Mouse (Mus musculus): ENCODE results near the gene Vps54. TPM values are rescaled to one million over a fixed set of nuclear protein-coding genes. Genes with fewer than 3 reads are reported as not detected.

Gene Vps54
- polyA plus RNA-seq, 1 experiment from 2014 or later, result 9.6 TPM

GRCm38 (mm10) chr11:21339088-21339487 lies 100.0 kb downstream of the Vps54 start:
- ATAC-seq (ENCODE audit: insufficient read depth, low FRiP score), result no peak
- Histone ChIP-seq H3K9ac (ENCODE audit: low read length) (no peak overlapping the region), H3K27ac (ENCODE audit: low read length) (no peak overlapping the region), H3K9me3 (replicated peaks; ENCODE audit: control insufficient read depth, low read length) (no peaks in the 10 kb centered on the region), H3K27me3 (ENCODE audit: control insufficient read depth, insufficient read depth, low read length) (no peaks in the 10 kb centered on the region), H3K36me3 (ENCODE audit: control insufficient read depth, insufficient read depth, low read length) (peaks cover 11% of the 10 kb centered on the region; the same call in 1 of the 2 replicates), H3K4me2 (ENCODE audit: low read depth, low read length) (no peak overlapping the region), H3K4me1 (ENCODE audit: control insufficient read depth, insufficient read depth, low read length) (no peaks in the 10 kb centered on the region), H3K4me3 (replicated peaks; ENCODE audit: low read length) (no peak overlapping the region)
- WGBS, result 83% methylated on average over 4 of the region's 4 CpGs

- H3K4me3 ChIP-seq (replicated peaks; ENCODE audit: low read length), result no peak overlapping the region
- WGBS, result 94% methylated on average over 5 of the region's 5 CpGs
These were observed 104.4 kb downstream of the Vps54 start for GRCm38 (mm10) chr11:21343490-21343889.

GRCm38 (mm10) chr11:21346020-21346419 lies 106.9 kb downstream of the Vps54 start:
- Histone ChIP-seq H3K27ac (ENCODE audit: low read length) (no peak overlapping the region), H3K36me3 (ENCODE audit: control insufficient read depth, insufficient read depth, low read length) (peaks cover 11% of the 10 kb centered on the region; the same call in 1 of the 2 replicates), H3K9ac (ENCODE audit: low read length) (no peak overlapping the region), H3K27me3 (ENCODE audit: control insufficient read depth, insufficient read depth, low read length) (no peaks in the 10 kb centered on the region), H3K4me1 (ENCODE audit: control insufficient read depth, insufficient read depth, low read length) (no peaks in the 10 kb centered on the region), H3K9me3 (replicated peaks; ENCODE audit: control insufficient read depth, low read length) (no peaks in the 10 kb centered on the region), H3K4me2 (ENCODE audit: low read depth, low read length) (no peak overlapping the region), H3K4me3 (replicated peaks; ENCODE audit: low read length) (no peak overlapping the region)
- no peak for ATAC-seq (ENCODE audit: insufficient read depth, low FRiP score)
- WGBS, result 95% methylated on average over 3 of the region's 3 CpGs

More at GRCm38 (mm10) chr11:21343490-21343889, 104.4 kb downstream of the Vps54 start:
- no peaks in the 10 kb centered on the region for H3K27me3 ChIP-seq (ENCODE audit: control insufficient read depth, insufficient read depth, low read length)
- no peak overlapping the region for H3K9ac ChIP-seq (ENCODE audit: low read length)
- no peak for ATAC-seq (ENCODE audit: insufficient read depth, low FRiP score)
- H3K4me2 ChIP-seq (ENCODE audit: low read depth, low read length), result no peak overlapping the region
- H3K4me1 ChIP-seq (ENCODE audit: control insufficient read depth, insufficient read depth, low read length), result no peaks in the 10 kb centered on the region
- peaks cover 11% of the 10 kb centered on the region; the same call in 1 of the 2 replicates for H3K36me3 ChIP-seq (ENCODE audit: control insufficient read depth, insufficient read depth, low read length)
- H3K9me3 ChIP-seq (replicated peaks; ENCODE audit: control insufficient read depth, low read length), result no peaks in the 10 kb centered on the region
- H3K27ac ChIP-seq (ENCODE audit: low read length), result no peak overlapping the region

- H3K4me3 ChIP-seq (replicated peaks; ENCODE audit: low read length), result no peak overlapping the region
- no peak overlapping the region for H3K4me2 ChIP-seq (ENCODE audit: low read depth, low read length)
- ATAC-seq (ENCODE audit: insufficient read depth, low FRiP score), result no peak
- no peaks in the 10 kb centered on the region for H3K9me3 ChIP-seq (replicated peaks; ENCODE audit: control insufficient read depth, low read length)
- no peaks in the 10 kb centered on the region for H3K27me3 ChIP-seq (ENCODE audit: control insufficient read depth, insufficient read depth, low read length)
- 91% methylated on average over 2 of the region's 2 CpGs for WGBS
- peaks cover 6% of the 10 kb centered on the region for H3K36me3 ChIP-seq (ENCODE audit: control insufficient read depth, insufficient read depth, low read length)
- no peak overlapping the region for H3K9ac ChIP-seq (ENCODE audit: low read length)
- no peaks in the 10 kb centered on the region for H3K4me1 ChIP-seq (ENCODE audit: control insufficient read depth, insufficient read depth, low read length)
- H3K27ac ChIP-seq (ENCODE audit: low read length), result no peak overlapping the region
These were observed 109.8 kb downstream of the Vps54 start for GRCm38 (mm10) chr11:21348890-21349289.

- Histone ChIP-seq H3K27ac (ENCODE audit: low read length) (no peak overlapping the region), H3K27me3 (ENCODE audit: control insufficient read depth, insufficient read depth, low read length) (no peaks in the 10 kb centered on the region), H3K4me2 (ENCODE audit: low read depth, low read length) (no peak overlapping the region), H3K9ac (ENCODE audit: low read length) (no peak overlapping the region), H3K9me3 (replicated peaks; ENCODE audit: control insufficient read depth, low read length) (no peaks in the 10 kb centered on the region), H3K4me3 (replicated peaks; ENCODE audit: low read length) (no peak overlapping the region), H3K4me1 (ENCODE audit: control insufficient read depth, insufficient read depth, low read length) (no peaks in the 10 kb centered on the region), H3K36me3 (ENCODE audit: control insufficient read depth, insufficient read depth, low read length) (peaks cover 6% of the 10 kb centered on the region)
- 87% methylated on average over 7 of the region's 7 CpGs for WGBS
- ATAC-seq (ENCODE audit: insufficient read depth, low FRiP score), result no peak
These were observed 112.2 kb downstream of the Vps54 start for GRCm38 (mm10) chr11:21351296-21351695.

- Histone ChIP-seq H3K4me1 (ENCODE audit: control insufficient read depth, insufficient read depth, low read length) (peaks cover 3% of the 10 kb centered on the region; the same call in 1 of the 2 replicates), H3K27ac (ENCODE audit: low read length) (no peak overlapping the region), H3K27me3 (ENCODE audit: control insufficient read depth, insufficient read depth, low read length) (no peaks in the 10 kb centered on the region), H3K9ac (ENCODE audit: low read length) (no peak overlapping the region), H3K9me3 (replicated peaks; ENCODE audit: control insufficient read depth, low read length) (no peaks in the 10 kb centered on the region), H3K4me3 (replicated peaks; ENCODE audit: low read length) (no peak overlapping the region), H3K36me3 (ENCODE audit: control insufficient read depth, insufficient read depth, low read length) (no peaks in the 10 kb centered on the region), H3K4me2 (ENCODE audit: low read depth, low read length) (no peak overlapping the region)
- ATAC-seq (ENCODE audit: insufficient read depth, low FRiP score), result no peak
- WGBS, result 90% methylated on average over 4 of the region's 4 CpGs
These were observed 124.3 kb downstream of the Vps54 start for GRCm38 (mm10) chr11:21363144-21363940.

- Histone ChIP-seq H3K9ac (ENCODE audit: low read length) (peak overlapping the region; percentile 59), H3K9me3 (replicated peaks; ENCODE audit: control insufficient read depth, low read length) (no peaks in the 10 kb centered on the region), H3K36me3 (ENCODE audit: control insufficient read depth, insufficient read depth, low read length) (no peaks in the 10 kb centered on the region), H3K4me2 (ENCODE audit: low read depth, low read length) (peak overlapping the region; percentile 64), H3K4me3 (replicated peaks; ENCODE audit: low read length) (peak overlapping the region; percentile 75), H3K4me1 (ENCODE audit: control insufficient read depth, insufficient read depth, low read length) (peaks cover 16% of the 10 kb centered on the region), H3K27me3 (ENCODE audit: control insufficient read depth, insufficient read depth, low read length) (no peaks in the 10 kb centered on the region), H3K27ac (ENCODE audit: low read length) (no peak overlapping the region)
- no peak for ATAC-seq (ENCODE audit: insufficient read depth, low FRiP score)
- WGBS, result 39% methylated on average over 7 of the region's 7 CpGs
These were observed 129.4 kb downstream of the Vps54 start for GRCm38 (mm10) chr11:21368466-21368865.

- 11% methylated on average over 9 of the region's 9 CpGs for WGBS
- peaks cover 16% of the 10 kb centered on the region for H3K4me1 ChIP-seq (ENCODE audit: control insufficient read depth, insufficient read depth, low read length)
- peak overlapping the region; percentile 64 for H3K4me2 ChIP-seq (ENCODE audit: low read depth, low read length)
- no peaks in the 10 kb centered on the region for H3K9me3 ChIP-seq (replicated peaks; ENCODE audit: control insufficient read depth, low read length)
- no peaks in the 10 kb centered on the region for H3K27me3 ChIP-seq (ENCODE audit: control insufficient read depth, insufficient read depth, low read length)
- peak overlapping the region; percentile 75 for H3K4me3 ChIP-seq (replicated peaks; ENCODE audit: low read length)
- ATAC-seq (ENCODE audit: insufficient read depth, low FRiP score), result no peak
- H3K27ac ChIP-seq (ENCODE audit: low read length), result peak overlapping the region; percentile 99
- no peaks in the 10 kb centered on the region for H3K36me3 ChIP-seq (ENCODE audit: control insufficient read depth, insufficient read depth, low read length)
- peak overlapping the region; percentile 91 for H3K9ac ChIP-seq (ENCODE audit: low read length)
These were observed 130.4 kb downstream of the Vps54 start for GRCm38 (mm10) chr11:21369248-21370016.

All from stomach, embryonic 16.5 days (tissue).